Comparison of ENCODE assay signal across 8 mouse cellular contexts in the genomic region with DNA sequence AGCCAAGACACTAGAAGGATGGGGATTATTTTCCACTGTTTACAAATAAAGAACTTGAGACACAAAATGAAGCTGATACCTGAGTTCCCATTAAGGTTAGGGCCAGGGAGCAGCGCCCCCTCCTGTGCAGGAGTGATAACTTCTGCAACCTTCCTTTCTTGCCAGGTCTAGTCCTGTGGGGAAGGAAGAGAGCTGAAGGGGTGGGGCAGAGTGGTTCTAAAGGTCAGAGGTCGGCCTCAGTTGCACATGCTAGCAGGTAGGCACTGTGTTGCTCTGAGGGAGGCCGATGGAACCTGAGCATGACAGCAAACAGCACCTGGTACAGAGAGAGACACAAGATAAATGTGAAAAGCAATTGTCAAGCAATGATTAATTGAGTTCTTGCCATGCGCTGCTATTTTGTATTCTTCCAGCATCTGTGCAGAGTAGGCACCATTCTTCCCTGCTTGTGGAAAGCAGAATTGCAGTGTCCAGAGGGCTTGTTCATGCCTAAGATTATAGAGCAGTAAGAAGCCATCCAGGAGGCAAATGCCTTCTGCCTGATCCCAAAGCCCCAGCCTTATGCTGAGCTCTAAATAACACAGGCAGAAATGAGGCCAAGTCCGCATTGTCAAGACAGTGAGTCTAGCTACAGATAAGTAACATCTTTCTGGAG.
DNase-seq lines count a peak whose midpoint lies in the region; ATAC-seq and TF ChIP-seq lines count a peak whose summit lies in the region.

No protein-coding gene starts in this region.

- H3K4me2 ChIP-seq in forebrain, postnatal 0 days (ENCODE audit: low read depth), result no peak overlapping the region
- H3K4me2 ChIP-seq in forebrain, embryonic 14.5 days (ENCODE audit: low read length), result no peak overlapping the region
- no peak overlapping the region for H3K4me2 ChIP-seq in neural tube, embryonic 13.5 days
- no peak overlapping the region for H3K4me2 ChIP-seq in hindbrain, embryonic 12.5 days (replicated peaks)

- no peak overlapping the region for H3K27ac ChIP-seq in forebrain, postnatal 0 days (ENCODE audit: low read depth, low read length)
- H3K27ac ChIP-seq in forebrain, embryonic 14.5 days (ENCODE audit: low read depth, low read length), result no peak overlapping the region
- H3K27ac ChIP-seq in neural tube, embryonic 13.5 days (replicated peaks), result no peak overlapping the region
- no peak overlapping the region for H3K27ac ChIP-seq in hindbrain, embryonic 12.5 days

- DNase-seq in forebrain, postnatal 0 days, result no peak
- no peak for DNase-seq in forebrain, embryonic 14.5 days (ENCODE audit: low spot score)
- no peak for DNase-seq in neural tube, embryonic 10.5 days (ENCODE audit: extremely low spot score, low spot score)
- DNase-seq in gastrocnemius, postnatal 25 days, result no peak

- H3K4me3 ChIP-seq in forebrain, postnatal 0 days (ENCODE audit: low read depth, low read length), result no peak overlapping the region
- no peak overlapping the region for H3K4me3 ChIP-seq in forebrain, embryonic 14.5 days (ENCODE audit: low read depth, low read length)
- H3K4me3 ChIP-seq in neural tube, embryonic 13.5 days, result no peak overlapping the region
- H3K4me3 ChIP-seq in hindbrain, embryonic 12.5 days, result no peak overlapping the region

- no peaks in the 10 kb centered on the region for H3K4me1 ChIP-seq in forebrain, postnatal 0 days (ENCODE audit: insufficient read depth)
- no peaks in the 10 kb centered on the region for H3K4me1 ChIP-seq in forebrain, embryonic 14.5 days (ENCODE audit: control insufficient read depth, insufficient read depth, low read length)
- H3K4me1 ChIP-seq in neural tube, embryonic 13.5 days (replicated peaks), result 0 out of 2 replicates have a peak, but pooled peaks cover 8% of the 10 kb centered on the region
- H3K4me1 ChIP-seq in hindbrain, embryonic 12.5 days, result 0 out of 2 replicates have a peak, but pooled peaks cover 2% of the 10 kb centered on the region

- no peaks in the 10 kb centered on the region for H3K36me3 ChIP-seq in forebrain, postnatal 0 days (ENCODE audit: insufficient read depth)
- no peaks in the 10 kb centered on the region for H3K36me3 ChIP-seq in forebrain, embryonic 14.5 days (ENCODE audit: control insufficient read depth, insufficient read depth, low read length)
- H3K36me3 ChIP-seq in neural tube, embryonic 13.5 days, result no peaks in the 10 kb centered on the region
- H3K36me3 ChIP-seq in hindbrain, embryonic 12.5 days, result no peaks in the 10 kb centered on the region

- H3K9me3 ChIP-seq in forebrain, postnatal 0 days (ENCODE audit: low read length), result no peaks in the 10 kb centered on the region
- H3K9me3 ChIP-seq in forebrain, embryonic 14.5 days (replicated peaks; ENCODE audit: control insufficient read depth, low read length), result no peaks in the 10 kb centered on the region
- H3K9me3 ChIP-seq in neural tube, embryonic 13.5 days, result no peaks in the 10 kb centered on the region
- H3K9me3 ChIP-seq in hindbrain, embryonic 12.5 days (replicated peaks), result no peaks in the 10 kb centered on the region

- H3K27me3 ChIP-seq in forebrain, postnatal 0 days (ENCODE audit: insufficient read depth, low read length), result no peaks in the 10 kb centered on the region
- no peaks in the 10 kb centered on the region for H3K27me3 ChIP-seq in forebrain, embryonic 14.5 days (replicated peaks; ENCODE audit: control insufficient read depth, insufficient read depth, low read length)
- no peaks in the 10 kb centered on the region for H3K27me3 ChIP-seq in neural tube, embryonic 13.5 days
- no peaks in the 10 kb centered on the region for H3K27me3 ChIP-seq in hindbrain, embryonic 12.5 days

- H3K9ac ChIP-seq in forebrain, postnatal 0 days, result no peak overlapping the region
- no peak overlapping the region for H3K9ac ChIP-seq in forebrain, embryonic 14.5 days (ENCODE audit: low read length)
- H3K9ac ChIP-seq in neural tube, embryonic 13.5 days, result no peak overlapping the region
- H3K9ac ChIP-seq in hindbrain, embryonic 12.5 days, result no peak overlapping the region

- no peak for ATAC-seq in forebrain, postnatal 0 days
- no peak for ATAC-seq in forebrain, embryonic 14.5 days
- peak; percentile 28; the same call in 1 of the 2 replicates for ATAC-seq in neural tube, embryonic 13.5 days (ENCODE audit: low read depth)
- ATAC-seq in hindbrain, embryonic 12.5 days (ENCODE audit: low FRiP score), result peak; percentile 37; the same call in 1 of the 2 replicates
- peak; percentile 69; the same call in 1 of the 2 replicates for ATAC-seq in neutrophil, adult 5-6 weeks (ENCODE audit: extremely low read depth, insufficient number of reproducible peaks, low FRiP score, poor library complexity, severe bottlenecking)
- ATAC-seq in frontal cortex, adult (ENCODE audit: low TSS enrichment), result no peak

- TF ChIP-seq CTCF in forebrain, postnatal 0 days (IDR thresholded peaks at IDR 0.05; ENCODE audit: low read depth), result peak; percentile 35; the same call in 1 of the 2 replicates

- 65% methylated on average over 5 of the region's 5 CpGs for WGBS in forebrain, postnatal 0 days
- 61% methylated on average over 5 of the region's 5 CpGs for WGBS in forebrain, embryonic 14.5 days
- 63% methylated on average over 5 of the region's 5 CpGs for WGBS in neural tube, embryonic 13.5 days
- 55% methylated on average over 5 of the region's 5 CpGs for WGBS in hindbrain, embryonic 12.5 days

Comparison
In these comparisons a context has a peak if more than half of its experiments do, and no peak if none do; other contexts are left out.
1. ATAC-seq: peak in neural tube, embryonic 13.5 days (single experiment), hindbrain, embryonic 12.5 days (single experiment) and neutrophil, adult 5-6 weeks (single experiment); none in forebrain, postnatal 0 days (single experiment), forebrain, embryonic 14.5 days (single experiment) and frontal cortex, adult (single experiment).